Mouse (Mus musculus) hindbrain, postnatal 0 days (tissue): ENCODE results near the gene Shroom3. TPM values are rescaled to one million over a fixed set of nuclear protein-coding genes. Genes with fewer than 3 reads are reported as not detected.

ENCODE experiments used
- ATAC-seq: fragments of 200-750 bp; cut with Nextera tagmentation; 2 replicates; pipeline ENCODE4 v1.8.0; 2017; ENCODE audit warnings: mild to moderate bottlenecking, moderate TSS enrichment, moderate library complexity
- DNase-seq: peaks from one replicate; pipeline ENCODE4 v3.0.0-alpha.2; 2015; ENCODE audit warnings: low spot score
- H3K27ac ChIP-seq: fragments of 300-500 bp; sonication (generic); 2 replicates; pipeline ENCODE4 v1.5.1; 2014; ENCODE audit warnings: mild to moderate bottlenecking
- H3K27me3 ChIP-seq: fragments of 300-500 bp; sonication (generic); 2 replicates; pipeline ENCODE4 v1.6.1; 2014; ENCODE audit warnings: low read length, mixed read lengths; ENCODE audit not compliant: insufficient read depth
- H3K36me3 ChIP-seq: fragments of 300-500 bp; sonication (generic); 2 replicates; pipeline ENCODE4 v1.6.1; 2014; ENCODE audit warnings: low read length, mixed read lengths; ENCODE audit not compliant: insufficient read depth
- H3K4me1 ChIP-seq: fragments of 300-500 bp; sonication (generic); 2 replicates; pipeline ENCODE4 v1.6.1; 2014; ENCODE audit warnings: antibody characterized with exemption, low read length, mixed read lengths; ENCODE audit not compliant: insufficient read depth
- H3K4me2 ChIP-seq: fragments of 300-500 bp; sonication (generic); 2 replicates; pipeline ENCODE4 v1.6.1; 2014; ENCODE audit warnings: low read depth, mild to moderate bottlenecking, low read length, moderate library complexity, mixed read lengths
- H3K4me3 ChIP-seq: fragments of 300-500 bp; sonication (generic); 2 replicates; pipeline ENCODE4 v1.5.1; 2014; ENCODE audit warnings: low read length
- H3K9ac ChIP-seq: fragments of 300-500 bp; sonication (generic); replicated peaks from 2 replicates; pipeline ENCODE4 v1.6.1; 2014; ENCODE audit warnings: mild to moderate bottlenecking, low read length, moderate library complexity, mixed read lengths
- H3K9me3 ChIP-seq: fragments of 300-500 bp; sonication (generic); 2 replicates; pipeline ENCODE4 v1.6.1; 2016; ENCODE audit warnings: low read length, mixed read lengths
- CTCF ChIP-seq: IDR thresholded peaks from 2 replicates; pipeline ENCODE4 v1.5.1; 2016; ENCODE audit warnings: antibody characterized with exemption, control low read depth, low read depth
- WGBS: fragments of 180-500 bp; shearing (Covaris S2); extraction: QIAGEN DNeasy Blood & Tissue Kit; methylation state at CpG from one replicate; pipeline ENCODE4 v1.1.7; 2014; 5-methylcytosine and 5-hydroxymethylcytosine counted together
- polyA plus RNA-seq: library from polyadenylated mRNA; unstranded; fragments of >200 nt; fragmentation: Nextera tagmentation; extraction: Ambion mirVana; gene quantifications from 2 replicates; pipeline ENCODE4 v1.2.1, GENCODE M21; 2015
- total RNA-seq: library from RNA; depleted of rRNA; stranded (reverse); fragments of >200 nt; gene quantifications from 2 replicates; pipeline ENCODE4 v1.2.3, GENCODE M21; 2014

Gene Shroom3
- total and polyA plus RNA-seq, 2 experiments from 2014 or later: 1.1 to 9.7 TPM

DNA sequence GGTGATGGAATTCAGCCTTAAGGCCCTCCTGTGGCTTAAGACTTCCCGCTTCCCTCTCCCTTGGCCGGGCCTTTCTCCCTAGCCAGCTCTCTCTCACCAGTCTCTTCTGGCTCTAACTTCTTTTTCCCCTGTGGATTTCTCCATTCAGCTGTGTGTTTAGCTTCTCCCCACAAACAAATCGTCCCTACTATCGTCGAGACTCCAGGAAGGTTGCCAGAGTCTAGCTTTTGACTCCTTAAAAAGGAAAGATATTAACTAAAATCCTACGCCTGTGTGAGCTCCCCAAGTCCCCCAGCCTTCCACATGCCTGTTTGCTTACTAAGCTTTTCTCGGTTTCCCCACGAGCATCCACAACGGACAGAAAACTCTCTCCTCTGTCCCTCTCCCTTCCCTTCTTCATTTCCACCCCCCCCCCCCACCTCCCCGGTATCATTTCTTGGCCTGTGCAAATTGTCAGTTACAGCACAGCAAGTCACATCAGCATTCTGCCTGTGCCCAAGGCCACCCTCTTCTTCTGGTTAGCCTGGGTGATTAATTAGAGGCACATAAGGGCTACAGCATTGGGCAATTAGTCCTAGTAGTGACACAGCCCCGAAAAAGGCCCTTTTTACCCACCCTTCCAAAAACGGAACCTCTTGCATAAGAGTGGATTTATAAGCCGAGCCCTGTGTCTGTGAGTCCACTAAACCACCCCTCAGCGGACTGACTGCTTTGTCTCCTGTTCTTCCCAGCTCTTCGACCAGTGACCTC lies 256.2 kb downstream of the Shroom3 start:
- TF ChIP-seq CTCF: no peak
- no peaks in the 10 kb centered on the region for H3K27me3 ChIP-seq
- DNase-seq (no peak), ATAC-seq (no peak)
- no peak overlapping the region for H3K4me2 ChIP-seq
- no peaks in the 10 kb centered on the region for H3K4me1 ChIP-seq
- no peak overlapping the region for H3K27ac ChIP-seq
- H3K36me3 ChIP-seq: peaks cover 23% of the 10 kb centered on the region
- no peak overlapping the region for H3K4me3 ChIP-seq
- no peak overlapping the region for H3K9ac ChIP-seq
- H3K9me3 ChIP-seq: peaks cover 12% of the 10 kb centered on the region
- 65% methylated on average over 15 of the region's 15 CpGs for WGBS

DNA sequence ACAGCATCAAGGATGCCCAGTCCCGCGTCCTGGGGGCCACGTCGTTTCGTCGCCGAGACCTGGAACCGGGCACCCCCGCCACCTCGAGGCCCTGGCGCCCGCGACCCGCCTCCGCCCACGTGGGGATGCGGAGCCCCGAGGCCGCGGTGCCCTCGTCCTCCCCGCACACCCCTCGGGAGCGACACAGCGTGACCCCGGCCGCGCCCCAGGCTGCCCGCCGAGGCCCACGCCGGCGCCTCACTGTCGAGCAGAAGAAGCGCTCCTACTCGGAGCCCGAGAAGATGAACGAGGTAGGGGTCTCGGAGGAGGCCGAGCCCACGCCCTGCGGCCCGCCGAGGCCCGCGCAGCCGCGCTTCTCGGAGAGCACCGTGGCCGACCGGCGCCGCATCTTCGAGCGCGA lies 258.9 kb downstream of the Shroom3 start:
- ATAC-seq: no peak
- WGBS: 86% methylated on average over 52 of the region's 57 CpGs

DNA sequence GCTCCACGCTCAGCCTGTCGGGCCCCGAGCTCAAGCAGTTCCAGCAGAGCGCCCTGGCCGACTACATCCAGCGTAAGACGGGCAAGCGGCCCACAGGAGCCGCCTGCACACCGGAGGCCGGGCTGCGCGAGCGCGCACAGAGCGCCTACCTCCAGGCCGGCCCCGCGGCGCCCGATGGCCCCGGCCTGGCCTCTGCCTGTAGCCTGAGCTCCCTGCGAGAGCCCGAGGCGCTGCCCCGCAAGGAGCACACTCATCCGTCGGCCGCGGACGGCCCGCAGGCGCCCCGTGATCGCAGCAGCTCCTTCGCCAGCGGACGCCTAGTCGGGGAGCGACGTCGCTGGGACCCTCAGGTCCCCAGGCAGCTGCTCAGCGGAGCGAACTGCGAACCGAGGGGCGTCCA lies 259.3 kb downstream of the Shroom3 start:
- ATAC-seq: no peak
- Histone ChIP-seq H3K4me3 (no peak overlapping the region), H3K27ac (no peak overlapping the region), H3K36me3 (peaks cover 23% of the 10 kb centered on the region), H3K4me1 (no peaks in the 10 kb centered on the region), H3K9me3 (peaks cover 12% of the 10 kb centered on the region), H3K9ac (no peak overlapping the region), H3K27me3 (no peaks in the 10 kb centered on the region), H3K4me2 (no peak overlapping the region)
- 86% methylated on average over 46 of the region's 47 CpGs for WGBS
- no peak for TF ChIP-seq CTCF
- DNase-seq: no peak

More for the DNA sequence above, 258.9 kb downstream of the Shroom3 start:
- Histone ChIP-seq H3K27ac (no peak overlapping the region), H3K27me3 (no peaks in the 10 kb centered on the region), H3K4me2 (no peak overlapping the region), H3K4me1 (no peaks in the 10 kb centered on the region), H3K9ac (no peak overlapping the region), H3K9me3 (peaks cover 12% of the 10 kb centered on the region), H3K4me3 (no peak overlapping the region), H3K36me3 (peaks cover 23% of the 10 kb centered on the region)
- no peak for TF ChIP-seq CTCF
- DNase-seq: no peak

DNA sequence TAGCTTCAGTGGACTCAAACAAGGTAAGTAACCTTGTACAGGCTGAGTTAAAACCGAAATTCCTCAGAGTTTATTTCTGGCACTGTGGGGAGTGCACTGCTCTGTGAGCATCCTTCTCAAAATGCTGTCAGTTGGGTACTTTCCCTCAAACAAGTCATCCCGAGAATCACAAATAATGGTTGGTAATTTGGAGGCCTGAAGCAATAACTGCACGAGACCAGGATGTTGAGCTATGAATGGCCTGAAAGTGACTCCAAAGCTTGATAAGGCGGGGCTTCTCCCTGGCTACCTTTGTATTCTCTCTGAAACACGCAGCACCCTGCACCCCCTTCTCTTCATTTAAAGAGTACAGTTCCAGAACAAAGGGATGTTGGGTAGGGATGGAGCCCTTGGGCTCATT lies 261.6 kb downstream of the Shroom3 start:
- ATAC-seq (no peak), DNase-seq (no peak)
- no peak for TF ChIP-seq CTCF
- Histone ChIP-seq H3K9me3 (peaks cover 12% of the 10 kb centered on the region), H3K4me3 (no peak overlapping the region), H3K36me3 (peaks cover 23% of the 10 kb centered on the region), H3K27ac (no peak overlapping the region), H3K9ac (no peak overlapping the region), H3K27me3 (no peaks in the 10 kb centered on the region), H3K4me1 (no peaks in the 10 kb centered on the region), H3K4me2 (no peak overlapping the region)
- WGBS: 73% methylated on average over 5 of the region's 5 CpGs

DNA sequence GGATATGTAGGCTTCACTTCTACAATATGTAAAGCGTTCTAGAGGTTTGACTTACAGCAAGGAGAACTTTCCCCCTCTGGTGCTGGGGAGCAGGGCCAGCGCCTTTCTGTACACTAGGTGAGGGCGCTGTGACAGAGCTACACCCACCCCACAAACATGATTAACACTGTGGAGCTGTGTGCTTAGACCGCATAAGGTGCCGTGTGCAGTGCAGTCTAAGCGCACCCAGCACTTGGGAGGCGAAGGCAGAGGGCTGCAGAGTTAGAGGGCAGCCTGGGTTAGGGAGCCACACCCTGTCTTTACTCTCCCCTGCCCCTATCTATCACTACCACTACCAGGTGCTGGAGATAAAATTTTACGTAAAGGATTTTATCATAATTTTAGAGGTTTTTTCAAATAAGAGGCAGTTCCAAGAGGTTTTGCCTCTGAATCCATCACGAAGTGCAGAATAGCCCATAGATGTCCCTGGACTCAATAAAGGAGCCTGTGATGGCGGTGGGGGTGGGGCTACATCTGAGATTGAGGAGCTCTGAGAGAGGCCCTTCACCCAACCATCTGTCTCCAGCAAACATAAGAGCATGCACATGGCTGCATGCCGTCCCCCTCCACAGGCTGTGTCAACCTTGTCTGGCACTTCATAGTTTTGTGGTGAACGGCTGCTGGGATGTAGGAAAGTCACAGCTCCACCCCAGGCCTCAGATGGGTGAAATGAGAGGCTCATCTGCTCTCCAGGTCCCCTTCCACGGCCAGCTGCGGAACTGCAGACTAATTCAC lies 265.9 kb downstream of the Shroom3 start:
- peak; percentile 43 for DNase-seq

GRCm38 (mm10) chr5:92950583-92950982 lies 267.3 kb downstream of the Shroom3 start:
- no peak for TF ChIP-seq CTCF
- ATAC-seq: no peak

More for the DNA sequence above, 265.9 kb downstream of the Shroom3 start:
- 76% methylated on average over 14 of the region's 14 CpGs for WGBS
- ATAC-seq: peak; percentile 65
- Histone ChIP-seq H3K9ac (no peak overlapping the region), H3K9me3 (no peaks in the 10 kb centered on the region), H3K4me2 (no peak overlapping the region), H3K4me1 (no peaks in the 10 kb centered on the region), H3K27ac (no peak overlapping the region), H3K4me3 (no peak overlapping the region), H3K27me3 (no peaks in the 10 kb centered on the region), H3K36me3 (no peaks in the 10 kb centered on the region)
- no peak for TF ChIP-seq CTCF

More at GRCm38 (mm10) chr5:92950583-92950982, 267.3 kb downstream of the Shroom3 start:
- DNase-seq: no peak
- no peak overlapping the region for H3K4me3 ChIP-seq
- no peak overlapping the region for H3K27ac ChIP-seq
- H3K4me2 ChIP-seq: no peak overlapping the region
- H3K9ac ChIP-seq: no peak overlapping the region
- no peaks in the 10 kb centered on the region for H3K9me3 ChIP-seq
- no peaks in the 10 kb centered on the region for H3K36me3 ChIP-seq
- no peaks in the 10 kb centered on the region for H3K27me3 ChIP-seq
- 81% methylated on average over 14 of the region's 14 CpGs for WGBS
- H3K4me1 ChIP-seq: no peaks in the 10 kb centered on the region
